Mouse (Mus musculus): ENCODE measurements at regions not wholly inside any gene's neighbourhood (a gene's known extent, or its start where the extent isn't known, plus 50 kb on each side); places are given as distances from the start of the nearest gene placed in this dataset.
"Not testable (repeated sequence)": the region's sequence is repeated elsewhere in the genome, so short reads cannot be mapped to it uniquely, and the experiment has no call there.

GRCm38 (mm10) chr2:117455021-117455739 is 112.4 kb upstream of the Rasgrp1 start:
- Histone ChIP-seq H3K4me3 (replicated peaks) (no peak overlapping the region), H3K27me3 (replicated peaks) (no peaks in the 10 kb centered on the region), H3K4me2 (no peak overlapping the region), H3K9ac (replicated peaks) (no peak overlapping the region), H3K9me3 (replicated peaks) (no peaks in the 10 kb centered on the region), H3K4me1 (no peaks in the 10 kb centered on the region), H3K36me3 (no peaks in the 10 kb centered on the region), H3K27ac (replicated peaks) (no peak overlapping the region)
- peak; percentile 76; the same call in 1 of the 2 replicates for ATAC-seq (ENCODE audit: low FRiP score)
- WGBS, result 67% methylated on average over 4 of the region's 4 CpGs

DNA sequence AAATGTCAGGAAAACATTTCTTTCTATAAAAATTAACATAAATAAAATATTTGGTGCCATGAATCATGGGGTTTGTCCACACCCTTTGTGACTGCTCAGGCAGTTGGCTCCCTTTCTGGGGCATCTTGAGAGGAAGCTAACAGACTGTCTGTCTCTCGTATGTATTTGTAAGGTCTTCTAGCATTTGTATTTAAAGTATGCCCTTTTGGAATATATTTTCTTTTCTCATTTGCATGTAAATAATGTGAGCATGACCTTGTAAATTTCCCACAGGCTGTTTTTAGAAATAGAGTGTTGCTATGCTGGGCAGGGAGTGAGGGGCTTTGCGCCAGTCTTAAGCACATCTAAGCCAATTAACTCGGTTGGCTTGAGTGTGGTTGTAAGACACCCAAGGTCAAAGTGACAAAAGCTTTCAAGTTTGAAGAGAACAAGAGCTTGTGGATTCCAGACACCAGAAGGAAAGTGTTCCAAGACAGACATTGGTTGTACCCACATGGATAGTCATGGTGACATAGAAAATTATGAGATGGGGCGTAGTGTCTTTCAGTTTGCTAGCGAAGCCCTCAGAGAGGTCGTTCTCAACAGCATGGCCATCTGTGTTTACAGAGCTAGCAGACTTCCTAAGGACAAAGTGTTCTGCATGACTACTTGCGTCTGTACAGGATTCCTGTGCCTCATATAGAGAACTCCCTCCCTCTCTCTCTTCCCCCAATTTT is 113.1 kb upstream of the Rasgrp1 start:
- no peaks in the 10 kb centered on the region for H3K27me3 ChIP-seq (replicated peaks)
- no peaks in the 10 kb centered on the region for H3K9me3 ChIP-seq (replicated peaks)
- 42% methylated on average over 7 of the region's 7 CpGs for WGBS
- ATAC-seq (ENCODE audit: low FRiP score), result no peak
- H3K27ac ChIP-seq (replicated peaks), result no peak overlapping the region
- no peak overlapping the region for H3K4me2 ChIP-seq
- H3K36me3 ChIP-seq, result no peaks in the 10 kb centered on the region
- H3K4me1 ChIP-seq, result no peaks in the 10 kb centered on the region
- H3K4me3 ChIP-seq (replicated peaks), result no peak overlapping the region
- H3K9ac ChIP-seq (replicated peaks), result no peak overlapping the region

DNA sequence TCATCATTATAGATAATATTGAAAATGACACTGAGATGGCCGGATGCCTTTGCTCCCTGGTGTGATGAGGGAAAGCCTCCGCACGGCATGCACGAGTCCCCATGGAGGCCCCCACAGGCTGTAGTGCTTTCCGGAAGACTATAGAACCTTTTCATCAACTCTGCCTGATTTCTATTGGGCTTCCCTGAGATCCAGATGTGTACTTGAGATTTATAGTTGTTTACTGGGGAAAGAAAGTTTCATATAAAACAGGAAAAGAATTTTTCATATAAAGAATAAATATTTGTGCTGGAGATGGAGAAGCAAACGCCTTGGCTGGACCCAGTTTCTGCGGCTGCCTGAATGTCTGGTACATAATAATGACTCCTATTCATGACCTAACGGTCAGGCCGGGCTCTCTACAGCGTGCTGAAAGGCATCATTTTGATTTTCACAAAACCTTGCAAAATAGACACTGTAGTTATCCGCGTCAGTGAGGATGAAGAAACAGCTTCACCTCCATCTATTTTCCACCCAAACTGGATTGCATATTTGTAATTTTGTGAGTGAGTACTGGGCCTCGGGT is 113.7 kb upstream of the Rasgrp1 start:
- no peak overlapping the region for H3K9ac ChIP-seq (replicated peaks)
- no peaks in the 10 kb centered on the region for H3K9me3 ChIP-seq (replicated peaks)
- no peak for ATAC-seq (ENCODE audit: low FRiP score)
- H3K27me3 ChIP-seq (replicated peaks), result no peaks in the 10 kb centered on the region
- H3K4me2 ChIP-seq, result no peak overlapping the region
- H3K4me1 ChIP-seq, result no peaks in the 10 kb centered on the region
- no peak overlapping the region for H3K4me3 ChIP-seq (replicated peaks)
- 70% methylated on average over 13 of the region's 13 CpGs for WGBS
- H3K36me3 ChIP-seq, result no peaks in the 10 kb centered on the region
- no peak overlapping the region for H3K27ac ChIP-seq (replicated peaks)

GRCm38 (mm10) chr2:117461541-117462290 is 118.9 kb upstream of the Rasgrp1 start:
- Histone ChIP-seq H3K36me3 (no peaks in the 10 kb centered on the region), H3K9ac (replicated peaks) (no peak overlapping the region), H3K9me3 (replicated peaks) (no peaks in the 10 kb centered on the region), H3K4me1 (no peaks in the 10 kb centered on the region), H3K4me3 (replicated peaks) (no peak overlapping the region), H3K4me2 (no peak overlapping the region), H3K27me3 (replicated peaks) (no peaks in the 10 kb centered on the region), H3K27ac (replicated peaks) (no peak overlapping the region)
- no peak for ATAC-seq (ENCODE audit: low FRiP score)
- 81% methylated on average over 4 of the region's 4 CpGs for WGBS

DNA sequence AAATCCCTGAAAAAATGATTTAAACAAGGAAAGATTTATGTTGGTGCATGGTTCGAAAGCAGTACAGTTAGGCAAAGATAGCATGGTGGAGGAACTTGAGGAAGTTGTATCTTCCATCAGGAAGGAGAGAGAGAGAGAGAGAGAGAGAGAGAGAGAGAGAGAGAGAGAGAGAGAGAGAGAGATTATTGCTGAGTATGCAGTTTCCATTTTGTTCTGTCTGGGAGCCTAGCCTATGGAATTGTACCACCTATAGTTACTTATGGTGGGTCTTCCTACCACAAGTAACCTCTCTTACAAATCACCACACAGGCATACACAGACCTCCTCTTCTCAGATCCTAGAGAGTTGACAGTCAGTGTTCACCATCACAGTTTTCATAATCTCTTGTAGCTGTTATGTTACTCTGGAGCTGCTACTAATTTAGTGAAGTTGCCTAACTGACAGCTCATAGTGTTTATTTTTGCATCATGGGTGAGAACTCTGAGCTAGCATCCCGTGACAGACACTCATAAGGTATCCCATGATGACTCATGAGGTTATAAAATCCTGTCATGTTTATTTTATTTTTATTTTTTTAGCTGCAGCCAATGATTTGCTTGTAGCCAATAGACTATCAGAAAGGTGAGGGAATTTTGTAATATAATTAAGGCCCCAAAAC is 132.2 kb upstream of the Rasgrp1 start:
- H3K4me3 ChIP-seq (replicated peaks), result no peak overlapping the region
- no peaks in the 10 kb centered on the region for H3K9me3 ChIP-seq (replicated peaks)
- no peak overlapping the region for H3K4me2 ChIP-seq
- no peak overlapping the region for H3K27ac ChIP-seq (replicated peaks)
- ATAC-seq (ENCODE audit: low FRiP score), result no peak
- WGBS, result 93% methylated on average over 2 of the region's 2 CpGs
- H3K9ac ChIP-seq (replicated peaks), result no peak overlapping the region
- H3K27me3 ChIP-seq (replicated peaks), result no peaks in the 10 kb centered on the region
- no peaks in the 10 kb centered on the region for H3K4me1 ChIP-seq
- no peaks in the 10 kb centered on the region for H3K36me3 ChIP-seq

GRCm38 (mm10) chr2:117475561-117475960 is 132.8 kb upstream of the Rasgrp1 start:
- Histone ChIP-seq H3K9me3 (replicated peaks) (no peaks in the 10 kb centered on the region), H3K4me1 (no peaks in the 10 kb centered on the region), H3K4me3 (replicated peaks) (no peak overlapping the region), H3K9ac (replicated peaks) (no peak overlapping the region), H3K36me3 (no peaks in the 10 kb centered on the region), H3K4me2 (no peak overlapping the region), H3K27me3 (replicated peaks) (no peaks in the 10 kb centered on the region), H3K27ac (replicated peaks) (no peak overlapping the region)
- ATAC-seq (ENCODE audit: low FRiP score), result no peak
- WGBS, result 52% methylated on average over 3 of the region's 3 CpGs

DNA sequence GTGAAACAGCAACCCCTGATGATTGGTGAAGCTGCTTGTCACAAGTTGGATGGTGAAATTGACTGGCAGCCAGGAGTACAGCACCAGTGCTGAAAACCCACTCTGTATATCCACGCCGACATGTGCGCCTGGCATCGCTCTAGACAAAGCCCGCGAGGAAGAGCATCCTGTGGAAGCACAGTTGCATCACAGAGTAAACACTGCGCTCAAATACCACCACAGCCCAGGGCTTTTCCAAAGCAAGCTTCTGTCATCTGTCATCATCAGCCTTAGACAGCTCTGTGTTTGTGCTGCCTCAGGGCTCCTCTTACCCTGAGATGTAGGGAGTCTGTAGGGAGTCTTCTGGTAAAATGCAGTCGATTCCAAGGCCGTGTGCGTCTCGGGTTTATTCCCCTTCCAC is 134.7 kb upstream of the Rasgrp1 start:
- H3K36me3 ChIP-seq; H3K27ac ChIP-seq (replicated peaks); H3K4me2 ChIP-seq; ATAC-seq (ENCODE audit: low FRiP score); H3K9me3 ChIP-seq (replicated peaks); H3K27me3 ChIP-seq (replicated peaks); H3K4me3 ChIP-seq (replicated peaks); H3K9ac ChIP-seq (replicated peaks); H3K4me1 ChIP-seq: not testable (repeated sequence)
- WGBS, result 86% methylated on average over 11 of the region's 11 CpGs

- H3K27me3 ChIP-seq (replicated peaks); H3K9ac ChIP-seq (replicated peaks): not testable (repeated sequence)
- ATAC-seq (ENCODE audit: low FRiP score), result peak; percentile 84
Observed at GRCm38 (mm10) chr2:117479244-117480009, 136.6 kb upstream of the Rasgrp1 start.

DNA sequence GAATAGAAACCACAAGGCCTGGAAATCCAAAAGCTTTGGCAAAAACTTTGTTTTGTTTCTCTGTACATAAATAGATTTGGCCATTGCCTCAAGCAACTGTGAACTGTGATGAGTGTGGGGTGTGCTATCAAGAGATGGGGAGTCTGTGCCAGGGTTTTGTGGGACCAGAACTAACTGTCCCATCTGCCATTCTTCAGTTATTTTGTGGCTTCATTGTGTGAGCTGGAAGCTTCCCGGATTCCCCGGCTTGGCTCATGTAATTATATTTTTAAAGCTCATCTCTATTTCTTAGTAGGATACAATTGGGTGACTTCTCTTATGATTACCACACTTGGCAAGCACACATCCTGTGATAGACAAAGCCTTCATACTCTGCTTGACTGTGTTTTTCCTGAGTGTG is 143.6 kb upstream of the Rasgrp1 start:
- Histone ChIP-seq H3K9ac (replicated peaks) (no peak overlapping the region), H3K4me1 (no peaks in the 10 kb centered on the region), H3K36me3 (no peaks in the 10 kb centered on the region), H3K27me3 (replicated peaks) (no peaks in the 10 kb centered on the region), H3K4me2 (no peak overlapping the region), H3K9me3 (replicated peaks) (no peaks in the 10 kb centered on the region), H3K4me3 (replicated peaks) (no peak overlapping the region), H3K27ac (replicated peaks) (no peak overlapping the region)
- ATAC-seq (ENCODE audit: low FRiP score), result no peak
- 86% methylated on average over 2 of the region's 2 CpGs for WGBS

More at GRCm38 (mm10) chr2:117479244-117480009, 136.6 kb upstream of the Rasgrp1 start:
- H3K4me3 ChIP-seq (replicated peaks); H3K27ac ChIP-seq (replicated peaks); H3K4me1 ChIP-seq; H3K36me3 ChIP-seq; H3K4me2 ChIP-seq; H3K9me3 ChIP-seq (replicated peaks): not testable (repeated sequence)
- 73% methylated on average over 16 of the region's 16 CpGs for WGBS

GRCm38 (mm10) chr2:117498565-117498964 is 155.8 kb upstream of the Rasgrp1 start:
- H3K9me3 ChIP-seq (replicated peaks), result no peaks in the 10 kb centered on the region
- no peak overlapping the region for H3K4me2 ChIP-seq
- H3K9ac ChIP-seq (replicated peaks), result no peak overlapping the region
- H3K4me3 ChIP-seq (replicated peaks), result no peak overlapping the region
- no peak for ATAC-seq (ENCODE audit: low FRiP score)
- no peaks in the 10 kb centered on the region for H3K4me1 ChIP-seq
- no peak overlapping the region for H3K27ac ChIP-seq (replicated peaks)
- 89% methylated on average over 5 of the region's 5 CpGs for WGBS
- H3K36me3 ChIP-seq, result no peaks in the 10 kb centered on the region
- no peaks in the 10 kb centered on the region for H3K27me3 ChIP-seq (replicated peaks)

GRCm38 (mm10) chr2:117502611-117503010 is 159.8 kb upstream of the Rasgrp1 start:
- H3K27me3 ChIP-seq (replicated peaks), result no peaks in the 10 kb centered on the region
- no peak overlapping the region for H3K4me3 ChIP-seq (replicated peaks)
- H3K36me3 ChIP-seq, result no peaks in the 10 kb centered on the region
- no peaks in the 10 kb centered on the region for H3K9me3 ChIP-seq (replicated peaks)
- no peak for ATAC-seq (ENCODE audit: low FRiP score)
- H3K4me2 ChIP-seq, result no peak overlapping the region
- no peak overlapping the region for H3K9ac ChIP-seq (replicated peaks)
- H3K27ac ChIP-seq (replicated peaks), result no peak overlapping the region
- no peaks in the 10 kb centered on the region for H3K4me1 ChIP-seq
